Mouse (Mus musculus): ENCODE measurements at regions not wholly inside any gene's neighbourhood (a gene's known extent, or its start where the extent isn't known, plus 50 kb on each side); places are given as distances from the start of the nearest gene placed in this dataset.
A peak's percentile ranks its signal among the peaks of the same experiment; 100 is the strongest.

DNA sequence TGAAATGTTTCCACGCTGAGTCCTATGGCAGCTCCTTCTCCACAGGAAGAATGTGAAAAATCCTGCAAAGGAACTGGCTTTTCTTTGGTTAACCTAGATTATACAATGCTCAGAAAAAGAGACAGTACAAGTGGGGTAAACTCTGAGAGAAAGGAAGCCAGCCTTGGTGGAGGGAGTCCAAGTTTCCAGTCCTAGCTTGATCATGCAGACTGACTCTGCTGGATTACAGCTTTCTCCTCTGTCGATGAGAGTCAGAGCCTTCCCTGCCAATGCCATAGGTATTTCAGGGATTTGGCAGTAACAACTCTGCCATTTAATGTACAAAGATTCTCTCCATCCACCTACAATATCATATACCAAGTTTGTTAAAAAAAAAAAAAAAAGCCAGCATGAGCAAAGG is 343.3 kb downstream of the Kcnj2 start:
- H3K27me3 ChIP-seq (ENCODE audit: insufficient read depth, low read length): no peaks in the 10 kb centered on the region
- no peak overlapping the region for H3K4me3 ChIP-seq (ENCODE audit: low read depth, low read length)
- no peaks in the 10 kb centered on the region for H3K36me3 ChIP-seq (ENCODE audit: insufficient read depth, low read length)
- TF ChIP-seq CTCF (IDR thresholded peaks at IDR 0.05): no peak
- ATAC-seq (ENCODE audit: low FRiP score) (no peak), DNase-seq (ENCODE audit: low spot score) (peak; percentile 16)
- no peak overlapping the region for H3K9ac ChIP-seq (replicated peaks; ENCODE audit: low read length, poor library complexity, severe bottlenecking)
- 72% methylated on average over 2 of the region's 2 CpGs for WGBS
- H3K4me2 ChIP-seq (ENCODE audit: low read depth, low read length, poor library complexity, severe bottlenecking): no peak overlapping the region
- no peak overlapping the region for H3K27ac ChIP-seq (ENCODE audit: low read depth, low read length)
- H3K9me3 ChIP-seq (ENCODE audit: low read length): no peaks in the 10 kb centered on the region
- no peaks in the 10 kb centered on the region for H3K4me1 ChIP-seq (ENCODE audit: insufficient read depth, low read length)

DNA sequence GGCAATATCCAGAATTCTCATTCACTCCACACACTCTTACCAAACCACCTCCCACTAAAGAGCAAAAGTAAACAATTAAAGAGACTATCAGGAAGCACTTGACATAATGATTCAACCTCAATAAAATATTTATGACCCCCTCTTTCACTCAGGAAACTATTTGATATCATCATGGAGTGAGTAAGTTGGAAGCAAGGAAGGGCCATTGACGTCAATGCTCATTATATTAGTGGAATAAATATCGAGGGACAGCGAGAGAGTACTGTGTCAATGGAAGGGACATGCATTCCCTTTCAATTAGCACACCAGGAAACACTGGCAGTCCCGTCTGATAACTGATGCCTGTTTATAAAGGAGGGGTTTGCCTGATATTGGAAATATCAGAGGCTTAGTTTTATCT is 358.9 kb downstream of the Kcnj2 start:
- DNase-seq (ENCODE audit: low spot score) (no peak), ATAC-seq (ENCODE audit: low FRiP score) (no peak)
- Histone ChIP-seq H3K9ac (replicated peaks; ENCODE audit: low read length, poor library complexity, severe bottlenecking) (no peak overlapping the region), H3K9me3 (ENCODE audit: low read length) (no peaks in the 10 kb centered on the region), H3K4me3 (ENCODE audit: low read depth, low read length) (no peak overlapping the region), H3K36me3 (ENCODE audit: insufficient read depth, low read length) (no peaks in the 10 kb centered on the region), H3K4me1 (ENCODE audit: insufficient read depth, low read length) (no peaks in the 10 kb centered on the region), H3K27me3 (ENCODE audit: insufficient read depth, low read length) (no peaks in the 10 kb centered on the region), H3K4me2 (ENCODE audit: low read depth, low read length, poor library complexity, severe bottlenecking) (no peak overlapping the region), H3K27ac (ENCODE audit: low read depth, low read length) (no peak overlapping the region)
- WGBS: 71% methylated on average over 4 of the region's 4 CpGs
- TF ChIP-seq CTCF (IDR thresholded peaks at IDR 0.05): no peak

DNA sequence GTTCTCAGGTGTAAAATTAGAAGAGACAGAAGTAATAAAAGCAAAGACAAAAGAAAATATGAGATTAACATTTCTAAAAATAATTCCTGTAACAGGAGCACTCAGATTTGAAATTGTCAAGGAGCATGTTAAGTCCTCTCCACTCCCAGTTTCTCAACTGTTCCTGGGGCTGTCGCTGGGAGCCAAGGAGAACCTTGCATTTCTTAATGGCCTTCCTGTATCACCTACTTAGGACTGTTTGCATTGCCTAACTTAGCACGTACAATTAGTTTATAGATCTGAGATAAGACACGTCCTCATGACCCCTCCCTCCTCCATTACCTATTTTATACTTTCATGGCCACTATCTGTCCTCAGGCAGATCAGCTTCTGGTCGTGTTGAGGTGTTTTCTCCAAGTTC is 360.8 kb downstream of the Kcnj2 start:
- ATAC-seq (ENCODE audit: low FRiP score) (no peak), DNase-seq (ENCODE audit: low spot score) (no peak)
- Histone ChIP-seq H3K4me2 (ENCODE audit: low read depth, low read length, poor library complexity, severe bottlenecking) (no peak overlapping the region), H3K4me3 (ENCODE audit: low read depth, low read length) (no peak overlapping the region), H3K36me3 (ENCODE audit: insufficient read depth, low read length) (no peaks in the 10 kb centered on the region), H3K4me1 (ENCODE audit: insufficient read depth, low read length) (no peaks in the 10 kb centered on the region), H3K27ac (ENCODE audit: low read depth, low read length) (no peak overlapping the region), H3K27me3 (ENCODE audit: insufficient read depth, low read length) (no peaks in the 10 kb centered on the region), H3K9me3 (ENCODE audit: low read length) (no peaks in the 10 kb centered on the region), H3K9ac (replicated peaks; ENCODE audit: low read length, poor library complexity, severe bottlenecking) (no peak overlapping the region)
- WGBS: 71% methylated on average over 4 of the region's 4 CpGs
- TF ChIP-seq CTCF (IDR thresholded peaks at IDR 0.05): no peak

DNA sequence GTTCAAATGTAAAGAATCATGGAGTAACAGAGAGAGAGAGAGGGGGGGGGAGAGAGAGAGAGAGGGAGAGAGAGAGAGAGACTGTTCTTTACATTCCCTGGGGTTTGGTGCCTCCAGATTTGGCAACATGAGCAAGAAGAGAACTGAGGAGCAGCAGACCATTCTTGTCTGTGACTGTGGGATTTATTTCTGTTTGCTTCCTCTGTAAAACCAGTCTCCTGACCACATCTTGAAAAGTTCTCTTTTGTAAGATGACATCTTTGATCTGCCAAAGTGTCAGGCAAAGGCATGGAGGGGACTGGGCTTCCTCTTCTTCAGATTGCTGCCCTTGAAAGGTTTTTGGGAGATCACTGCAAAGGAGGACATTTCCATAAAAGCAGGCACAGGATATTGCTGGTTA is 376.3 kb downstream of the Kcnj2 start:
- no peaks in the 10 kb centered on the region for H3K27me3 ChIP-seq (ENCODE audit: insufficient read depth, low read length)
- ATAC-seq (ENCODE audit: low FRiP score) (no peak), DNase-seq (ENCODE audit: low spot score) (no peak)
- H3K27ac ChIP-seq (ENCODE audit: low read depth, low read length): no peak overlapping the region
- H3K4me2 ChIP-seq (ENCODE audit: low read depth, low read length, poor library complexity, severe bottlenecking): no peak overlapping the region
- no peak overlapping the region for H3K9ac ChIP-seq (replicated peaks; ENCODE audit: low read length, poor library complexity, severe bottlenecking)
- H3K4me3 ChIP-seq (ENCODE audit: low read depth, low read length): no peak overlapping the region
- H3K4me1 ChIP-seq (ENCODE audit: insufficient read depth, low read length): no peaks in the 10 kb centered on the region
- no peaks in the 10 kb centered on the region for H3K9me3 ChIP-seq (ENCODE audit: low read length)
- H3K36me3 ChIP-seq (ENCODE audit: insufficient read depth, low read length): no peaks in the 10 kb centered on the region
- TF ChIP-seq CTCF (IDR thresholded peaks at IDR 0.05): no peak

DNA sequence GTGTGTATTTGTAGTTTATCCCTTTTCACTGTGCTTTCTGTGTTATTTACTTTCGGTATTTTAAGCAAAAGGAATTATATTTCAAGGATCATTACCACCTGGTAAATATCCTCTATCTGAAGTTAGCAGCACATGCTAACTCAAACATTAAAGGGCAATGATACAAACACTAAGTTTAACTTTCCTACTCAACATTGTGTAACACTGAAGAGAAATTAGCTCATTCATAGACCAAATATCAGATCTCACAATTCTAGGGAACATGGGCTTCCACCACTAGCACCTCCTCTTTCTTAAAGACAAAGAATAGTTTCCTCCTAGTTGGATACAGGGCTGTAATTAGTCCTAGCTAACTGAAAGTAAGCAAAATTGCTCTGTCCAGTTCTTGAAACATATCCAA is 377.4 kb downstream of the Kcnj2 start:
- no peak for ATAC-seq (ENCODE audit: low FRiP score)
- no peak for TF ChIP-seq CTCF (IDR thresholded peaks at IDR 0.05)
- no peaks in the 10 kb centered on the region for H3K4me1 ChIP-seq (ENCODE audit: insufficient read depth, low read length)
- no peak overlapping the region for H3K4me2 ChIP-seq (ENCODE audit: low read depth, low read length, poor library complexity, severe bottlenecking)
- DNase-seq (ENCODE audit: low spot score): no peak
- H3K9ac ChIP-seq (replicated peaks; ENCODE audit: low read length, poor library complexity, severe bottlenecking): no peak overlapping the region
- WGBS: 94% methylated on average over 1 of the region's 1 CpGs
- no peak overlapping the region for H3K4me3 ChIP-seq (ENCODE audit: low read depth, low read length)
- H3K9me3 ChIP-seq (ENCODE audit: low read length): no peaks in the 10 kb centered on the region
- H3K27me3 ChIP-seq (ENCODE audit: insufficient read depth, low read length): no peaks in the 10 kb centered on the region
- H3K36me3 ChIP-seq (ENCODE audit: insufficient read depth, low read length): no peaks in the 10 kb centered on the region
- H3K27ac ChIP-seq (ENCODE audit: low read depth, low read length): no peak overlapping the region

DNA sequence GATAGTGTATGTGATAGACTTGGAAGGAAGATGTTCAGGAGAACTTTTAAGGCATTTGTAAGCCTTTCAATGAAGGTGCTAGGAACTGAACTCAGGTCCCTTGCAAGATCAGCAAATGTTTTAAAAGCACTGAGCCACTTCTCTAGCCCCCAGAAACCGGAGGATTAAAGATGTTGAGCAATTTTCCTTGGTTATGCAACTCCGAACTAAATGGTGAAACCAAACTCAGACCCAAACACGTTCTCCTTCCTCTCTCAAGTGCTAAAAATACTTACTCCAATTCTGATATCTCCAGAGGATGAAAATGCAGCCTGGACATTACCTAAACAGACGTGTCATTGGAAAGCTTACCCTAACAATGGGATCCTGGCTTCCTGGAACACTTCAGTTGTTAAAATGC is 378.8 kb downstream of the Kcnj2 start:
- WGBS: 86% methylated on average over 4 of the region's 4 CpGs
- Histone ChIP-seq H3K27me3 (ENCODE audit: insufficient read depth, low read length) (no peaks in the 10 kb centered on the region), H3K9me3 (ENCODE audit: low read length) (no peaks in the 10 kb centered on the region), H3K27ac (ENCODE audit: low read depth, low read length) (no peak overlapping the region), H3K4me1 (ENCODE audit: insufficient read depth, low read length) (no peaks in the 10 kb centered on the region), H3K9ac (replicated peaks; ENCODE audit: low read length, poor library complexity, severe bottlenecking) (no peak overlapping the region), H3K36me3 (ENCODE audit: insufficient read depth, low read length) (no peaks in the 10 kb centered on the region), H3K4me2 (ENCODE audit: low read depth, low read length, poor library complexity, severe bottlenecking) (no peak overlapping the region), H3K4me3 (ENCODE audit: low read depth, low read length) (no peak overlapping the region)
- ATAC-seq (ENCODE audit: low FRiP score) (no peak), DNase-seq (ENCODE audit: low spot score) (no peak)
- TF ChIP-seq CTCF (IDR thresholded peaks at IDR 0.05): no peak

DNA sequence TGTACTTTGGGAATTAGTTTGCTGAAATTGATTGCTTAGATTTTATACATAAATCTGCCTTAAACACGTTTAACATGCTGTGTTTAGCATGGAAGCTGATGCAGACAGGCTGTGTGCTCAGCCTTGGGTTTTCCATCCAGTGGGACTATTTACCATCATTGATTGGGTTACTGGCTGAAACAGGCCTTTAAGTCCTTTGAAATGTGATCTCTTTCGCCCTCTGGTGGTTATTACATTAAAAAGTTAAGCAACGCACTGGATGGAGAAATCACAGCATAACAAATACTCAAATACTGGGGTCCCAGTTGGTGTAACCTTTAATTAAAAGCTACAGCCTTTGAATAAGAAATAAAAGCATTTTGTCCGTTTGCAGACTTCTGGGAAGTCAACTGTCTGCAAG is 379.8 kb downstream of the Kcnj2 start:
- Histone ChIP-seq H3K9me3 (ENCODE audit: low read length) (no peaks in the 10 kb centered on the region), H3K4me2 (ENCODE audit: low read depth, low read length, poor library complexity, severe bottlenecking) (no peak overlapping the region), H3K4me1 (ENCODE audit: insufficient read depth, low read length) (no peaks in the 10 kb centered on the region), H3K9ac (replicated peaks; ENCODE audit: low read length, poor library complexity, severe bottlenecking) (no peak overlapping the region), H3K4me3 (ENCODE audit: low read depth, low read length) (no peak overlapping the region), H3K27me3 (ENCODE audit: insufficient read depth, low read length) (no peaks in the 10 kb centered on the region), H3K36me3 (ENCODE audit: insufficient read depth, low read length) (no peaks in the 10 kb centered on the region), H3K27ac (ENCODE audit: low read depth, low read length) (no peak overlapping the region)
- peak; percentile 88 for DNase-seq (ENCODE audit: low spot score)
- peak; percentile 81 for TF ChIP-seq CTCF (IDR thresholded peaks at IDR 0.05)
- 17% methylated on average over 4 of the region's 4 CpGs for WGBS
- ATAC-seq (ENCODE audit: low FRiP score): no peak

All from midbrain, postnatal 0 days (tissue).